Mouse (Mus musculus) cerebellum, adult 8-10 months (tissue): ENCODE measurements at regions not wholly inside any gene's neighbourhood (a gene's known extent, or its start where the extent isn't known, plus 50 kb on each side); places are given as distances from the start of the nearest gene placed in this dataset.

Experiments used
- DNase-seq: peaks from one replicate; pipeline ENCODE4 v3.0.0; 2022

GRCm38 (mm10) chr16:78156138-78156875, 145.0 kb upstream of the Cxadr start:
- peak; percentile 22 for DNase-seq

- no peak for DNase-seq
These were observed 147.2 kb upstream of the Cxadr start for GRCm38 (mm10) chr16:78153899-78154605.

DNA sequence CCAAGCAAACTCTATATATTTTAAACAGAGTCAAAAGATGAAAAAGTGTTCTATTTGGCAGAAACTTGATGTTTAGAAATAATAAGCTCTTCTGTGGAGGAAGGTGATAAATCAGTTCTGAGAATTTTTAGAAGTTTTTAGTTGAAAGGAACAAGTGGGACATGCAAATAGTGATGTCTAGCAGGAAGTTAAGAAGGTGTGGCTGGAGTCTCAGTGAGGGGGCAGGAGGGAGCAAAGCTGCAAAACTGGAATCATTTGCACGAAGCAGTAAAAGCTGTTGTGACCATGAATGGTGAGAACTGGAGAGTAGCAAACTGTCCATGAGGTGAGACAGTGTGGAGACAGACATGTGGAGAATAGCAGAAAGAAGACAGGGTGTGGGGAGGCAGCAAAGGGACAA, 157.1 kb upstream of the Cxadr start:
- DNase-seq = no peak

DNA sequence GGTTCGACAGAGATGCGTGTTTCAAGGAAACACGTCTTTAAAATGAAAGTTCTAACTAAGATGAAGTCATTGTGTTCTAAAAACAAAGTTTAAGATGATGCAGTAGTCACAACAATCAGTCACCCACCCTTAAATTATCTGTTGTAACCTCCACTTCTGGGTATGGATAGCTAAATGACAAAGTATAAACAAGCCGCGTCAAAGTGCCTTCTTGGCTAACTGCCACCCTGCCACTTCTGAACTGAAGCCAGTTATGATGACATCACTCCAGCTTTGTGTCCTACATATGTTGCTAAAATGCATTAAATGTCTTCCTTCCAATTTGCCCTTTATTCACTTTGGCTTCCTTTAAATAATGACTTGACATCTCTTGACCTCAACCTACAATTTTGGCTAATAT, 165.8 kb upstream of the Cxadr start:
- DNase-seq = no peak

GRCm38 (mm10) chr16:78134531-78134930, 166.8 kb upstream of the Cxadr start:
- no peak for DNase-seq

- no peak for DNase-seq
These were observed 179.6 kb upstream of the Cxadr start for GRCm38 (mm10) chr16:78121668-78122067.

DNA sequence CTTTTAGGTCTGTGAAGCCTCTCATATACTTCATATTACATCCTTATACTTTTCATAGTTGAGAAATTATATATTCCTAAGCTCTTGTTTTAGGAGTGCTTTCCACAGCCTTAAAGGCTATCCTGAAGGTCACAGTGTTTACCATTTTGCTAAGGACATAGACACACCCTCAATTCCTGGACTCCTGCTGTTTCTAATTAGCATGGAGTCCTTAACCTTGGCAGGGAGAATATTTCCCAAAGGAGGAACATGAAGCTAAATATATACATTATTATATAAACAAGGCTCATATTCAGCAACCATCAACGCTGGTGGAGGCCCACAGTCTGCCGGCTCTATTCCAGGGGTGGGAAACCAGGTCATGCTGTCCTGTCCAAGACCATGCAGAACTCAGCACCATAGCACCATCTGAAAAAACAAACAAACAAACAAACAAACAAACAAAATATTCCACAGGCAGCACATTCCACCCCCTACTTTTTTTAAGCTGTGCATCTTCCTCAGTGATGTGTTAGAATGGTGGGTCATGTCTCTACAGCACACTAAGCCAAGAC, 180.9 kb upstream of the Cxadr start:
- DNase-seq = no peak

DNA sequence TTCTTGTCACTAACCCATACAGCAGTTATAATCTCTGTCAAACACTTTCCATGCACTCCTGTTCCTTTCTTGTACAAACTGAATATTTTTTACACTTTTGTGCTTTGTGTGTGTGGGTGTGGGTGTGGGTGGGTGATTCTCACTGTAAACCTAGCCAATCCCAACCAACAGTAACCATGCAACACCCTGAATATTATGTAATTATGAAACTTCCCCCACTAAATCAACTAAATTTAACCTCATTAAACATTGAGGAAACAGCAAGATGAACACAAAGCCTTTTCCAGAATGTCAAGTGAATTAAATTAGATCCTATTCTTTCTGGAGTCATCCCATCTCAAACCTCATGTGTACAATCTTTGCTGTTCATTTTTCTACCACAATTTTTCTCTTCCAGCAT, 197.0 kb upstream of the Cxadr start:
- DNase-seq = no peak

- DNase-seq = no peak
These were observed 199.6 kb upstream of the Cxadr start for GRCm38 (mm10) chr16:78101415-78102326.

GRCm38 (mm10) chr16:78099842-78100241, 201.4 kb upstream of the Cxadr start:
- DNase-seq = no peak

DNA sequence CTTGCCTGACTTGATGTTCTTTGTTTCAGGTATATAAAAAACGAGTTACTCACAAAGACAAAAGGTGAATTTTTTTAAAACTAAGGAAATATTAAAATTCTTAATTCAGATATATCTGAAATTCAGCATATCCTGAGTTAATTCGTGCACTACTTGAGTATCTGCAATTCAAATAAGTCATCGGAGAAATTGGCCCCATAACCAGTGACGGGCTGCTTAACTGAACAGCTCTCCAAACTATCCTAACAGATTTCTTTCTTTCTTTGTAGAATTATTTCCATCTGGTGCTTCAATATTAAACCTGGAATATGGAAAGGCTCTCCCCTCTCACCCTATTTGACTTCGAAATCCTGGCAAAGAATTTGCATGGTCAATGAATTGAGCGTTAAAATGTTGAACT, 202.2 kb upstream of the Cxadr start:
- no peak for DNase-seq

DNA sequence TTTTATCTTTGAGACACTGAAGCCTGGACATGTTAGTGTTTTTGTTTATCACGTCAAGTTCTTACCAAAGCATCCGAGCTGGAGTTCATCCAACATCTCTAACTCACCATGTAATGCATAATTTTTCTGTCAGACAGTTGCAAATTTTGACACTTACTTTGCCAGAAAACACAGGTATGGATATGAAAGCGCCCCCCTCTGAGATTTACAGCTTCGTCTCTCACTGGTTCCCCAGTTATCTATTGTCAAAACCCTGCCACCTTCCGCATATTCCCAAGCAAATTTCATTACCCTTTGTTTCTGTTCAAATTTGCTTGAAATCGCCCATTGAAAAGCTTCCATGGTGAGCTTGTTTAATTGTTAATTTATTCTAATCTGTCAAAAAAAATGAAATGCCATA, 202.7 kb upstream of the Cxadr start:
- DNase-seq = no peak

DNA sequence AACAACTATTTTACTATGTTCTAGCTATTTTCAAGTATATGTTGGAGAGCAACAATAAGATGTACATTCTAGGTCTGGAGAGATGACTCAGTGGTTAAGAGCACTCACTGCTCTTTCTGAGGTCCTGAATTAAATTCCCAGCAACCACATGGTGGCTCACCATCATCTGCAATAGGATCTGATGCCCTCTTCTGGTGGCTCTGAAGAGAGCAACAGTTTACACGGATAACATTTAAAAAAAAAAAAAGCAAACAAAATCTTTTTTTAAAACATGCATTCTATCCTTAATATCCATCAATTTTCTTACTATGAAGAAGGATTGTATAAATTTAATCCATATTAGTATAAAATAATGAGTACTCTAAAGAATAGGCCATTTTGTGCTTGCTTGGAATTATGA, 204.7 kb upstream of the Cxadr start:
- no peak for DNase-seq

- no peak for DNase-seq
These were observed 211.1 kb upstream of the Cxadr start for GRCm38 (mm10) chr16:78090155-78090554.

- no peak for DNase-seq
These were observed 233.7 kb upstream of the Cxadr start for GRCm38 (mm10) chr16:78067532-78068118.

- DNase-seq = no peak
These were observed 240.8 kb upstream of the Cxadr start for GRCm38 (mm10) chr16:78060516-78060915.

DNA sequence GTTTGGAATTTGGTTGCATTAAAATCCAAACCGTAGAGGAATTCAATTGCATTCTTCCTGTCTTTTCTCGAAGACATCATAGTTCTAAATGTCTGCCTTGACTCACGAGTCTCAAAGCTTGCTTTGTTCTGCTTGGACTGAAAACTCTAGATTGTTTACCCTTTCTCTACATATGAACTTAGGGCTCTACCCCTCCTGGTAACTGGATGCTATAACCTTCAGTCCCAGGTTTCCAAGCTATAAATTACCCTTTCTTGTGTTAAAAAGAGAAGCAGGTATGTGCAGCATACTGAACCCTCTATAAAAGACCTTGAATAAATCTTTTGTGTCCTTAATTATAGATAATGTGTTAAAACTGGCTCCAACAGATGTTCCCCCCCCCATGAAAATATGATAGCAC, 243.7 kb upstream of the Cxadr start:
- DNase-seq = no peak

DNA sequence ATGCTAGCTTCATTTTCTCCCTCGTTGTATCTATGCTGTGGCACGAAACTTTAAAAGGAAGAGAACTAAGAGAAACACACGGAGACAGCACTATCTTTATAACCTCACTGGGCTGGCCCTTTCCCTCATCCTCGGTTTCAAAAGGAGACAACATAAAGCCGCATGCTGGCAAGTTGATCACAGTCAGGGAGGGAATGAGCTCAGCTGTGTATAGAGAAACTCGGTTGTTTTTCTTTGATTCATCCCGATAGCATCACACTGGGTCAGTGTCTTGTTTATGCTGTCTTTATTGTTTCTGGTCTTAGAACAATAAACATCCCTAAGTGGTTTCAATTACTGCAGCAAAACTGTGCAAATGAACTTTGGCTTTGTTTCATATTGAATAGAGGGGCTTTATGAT, 249.2 kb upstream of the Cxadr start:
- no peak for DNase-seq

DNA sequence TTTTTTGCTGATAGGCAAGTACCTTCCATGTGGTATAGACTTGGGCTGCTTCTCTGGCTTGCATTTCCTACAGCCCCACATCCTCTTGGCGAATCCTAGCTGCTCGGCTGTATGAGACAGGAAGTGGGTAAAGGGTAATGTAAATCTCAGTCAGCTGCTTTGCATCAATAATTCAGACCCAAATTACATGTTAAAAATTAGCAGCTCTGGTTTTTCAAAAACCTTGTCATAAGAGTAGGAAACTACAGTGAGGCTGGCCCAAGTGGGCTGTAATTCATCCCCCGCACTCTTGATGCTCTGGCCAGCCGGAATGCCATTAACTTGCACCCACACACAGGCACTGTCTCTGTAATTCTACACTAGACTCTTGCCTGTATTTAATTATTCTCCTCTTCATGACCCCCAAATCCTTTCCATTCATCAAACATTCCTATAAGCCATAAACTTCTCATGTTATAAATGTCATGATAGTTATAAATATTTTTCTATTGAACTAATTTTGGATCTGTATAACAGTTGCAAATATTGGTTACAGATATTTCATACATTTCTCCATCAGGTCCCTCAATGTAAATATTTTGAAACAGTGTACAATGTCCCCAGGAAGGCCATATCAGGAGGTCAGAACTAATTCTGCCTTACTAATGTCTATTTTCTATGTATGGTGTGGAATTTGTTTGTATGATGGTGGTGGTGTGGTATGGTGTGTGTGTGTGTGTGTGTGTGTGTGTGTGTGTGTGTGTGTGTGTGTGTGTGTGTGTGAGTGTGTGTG, 261.0 kb upstream of the Cxadr start:
- DNase-seq = no peak

DNA sequence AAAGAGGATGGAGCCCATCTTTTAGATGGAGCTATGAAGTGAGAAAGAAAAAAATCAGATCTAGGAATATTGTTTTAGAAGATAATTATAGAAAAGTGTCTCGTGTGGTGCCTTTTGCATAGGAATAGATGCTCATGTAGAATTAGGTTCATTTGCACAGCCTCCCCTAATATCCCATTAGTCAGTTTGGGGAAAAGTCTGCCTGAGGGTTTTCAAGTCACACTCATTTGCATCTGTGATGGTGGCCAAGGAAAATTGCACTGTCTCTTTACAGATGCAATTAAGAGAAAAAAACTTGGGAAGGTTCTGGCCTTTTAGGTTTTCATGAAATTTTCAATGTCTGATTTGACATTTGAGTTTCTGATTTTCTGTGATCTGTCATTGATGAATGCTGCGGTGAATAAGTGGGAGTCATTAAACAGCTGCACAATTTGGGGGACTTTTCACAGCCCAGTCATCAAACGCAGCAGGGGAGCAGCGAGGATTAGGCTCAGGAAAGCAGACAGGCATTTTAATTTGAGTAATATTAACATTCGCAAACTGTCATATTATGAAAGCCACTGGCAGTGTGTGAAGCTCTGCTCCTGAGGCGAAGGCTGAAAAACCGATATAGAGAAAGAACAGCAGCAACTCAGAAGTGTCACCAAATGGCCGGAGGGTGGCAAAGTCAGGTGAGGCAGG, 281.5 kb upstream of the Cxadr start:
- DNase-seq = no peak

DNA sequence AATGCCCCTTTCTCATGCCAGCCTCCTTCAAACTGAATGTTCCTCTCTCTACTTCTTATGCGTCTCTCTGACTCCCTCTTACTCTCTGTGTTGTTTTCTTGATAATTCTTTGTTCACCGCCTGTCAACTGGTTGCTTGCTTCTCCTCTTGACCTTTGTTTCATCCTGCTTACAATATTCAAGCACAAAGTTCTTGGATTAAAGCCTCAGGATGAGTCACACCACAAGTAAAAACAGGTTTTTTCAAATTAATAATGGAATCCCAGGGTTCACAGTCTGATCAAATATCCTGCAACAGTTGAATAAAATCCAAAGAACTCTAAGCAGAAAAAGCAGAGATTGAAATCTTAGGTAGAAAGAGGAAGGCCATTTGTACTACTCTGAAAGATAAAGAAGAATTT, 285.9 kb upstream of the Cxadr start:
- DNase-seq = no peak
